Mouse (Mus musculus) layer of hippocampus, adult 2 months (tissue): ENCODE measurements around the gene Kdelr1. TPM values are rescaled to one million over a fixed set of nuclear protein-coding genes. Genes with fewer than 3 reads are reported as not detected.

Experiments used
- DNase-seq, 2 experiments: peaks; one replicate each; pipeline ENCODE4 v3.0.0; 2022; ENCODE audit warnings: low spot score in 2 of 2
- H3K27ac ChIP-seq: fragments of 200-600 bp; 2 replicates; pipeline ENCODE4 v1.8.1; 2022
- H3K4me3 ChIP-seq: fragments of 200-600 bp; 2 replicates; pipeline ENCODE4 v1.8.1; 2022; ENCODE audit warnings: mild to moderate bottlenecking
- CTCF ChIP-seq: fragments of 200-600 bp; conservative IDR thresholded peaks from 2 replicates; pipeline ENCODE4 v1.8.1; 2022; ENCODE audit warnings: antibody characterized with exemption, mild to moderate bottlenecking, moderate library complexity
- total RNA-seq, 2 experiments: library from RNA; stranded (reverse); gene quantifications; 2 replicates each; pipeline ENCODE4 v1.2.3; 2021

Kdelr1 gene
- total RNA-seq, 2 experiments from 2014 or later = 78.4 to 81.4 TPM

- Histone ChIP-seq H3K27ac (no peak overlapping the region), H3K4me3 (no peak overlapping the region)
- TF ChIP-seq CTCF = no peak
- DNase-seq = no peak
Measured at GRCm38 (mm10) chr7:45914067-45914466, 41.5 kb downstream of the Kdelr1 start.

- DNase-seq = no peak
- H3K27ac ChIP-seq = no peak overlapping the region
- TF ChIP-seq CTCF = no peak
- H3K4me3 ChIP-seq = no peak overlapping the region
Measured at GRCm38 (mm10) chr7:45915011-45915410, 42.4 kb downstream of the Kdelr1 start.

- TF ChIP-seq CTCF = no peak; the same call in 1 of the 2 replicates
Measured at GRCm38 (mm10) chr7:45916056-45917003, 43.8 kb downstream of the Kdelr1 start.

GRCm38 (mm10) chr7:45917004-45917704, 44.6 kb downstream of the Kdelr1 start:
- peak overlapping the region; percentile 94 for H3K27ac ChIP-seq
- peak overlapping the region; percentile 53 for H3K4me3 ChIP-seq
- TF ChIP-seq CTCF = no peak
- no peak for DNase-seq

More at GRCm38 (mm10) chr7:45916056-45917003, 43.8 kb downstream of the Kdelr1 start:
- H3K27ac ChIP-seq = peak overlapping the region; percentile 94
- peak overlapping the region; percentile 53 for H3K4me3 ChIP-seq
- peak; percentile 69 to 85 for DNase-seq

GRCm38 (mm10) chr7:45917926-45918325, 45.4 kb downstream of the Kdelr1 start:
- DNase-seq = no peak
- no peak for TF ChIP-seq CTCF
- H3K4me3 ChIP-seq = no peak overlapping the region
- H3K27ac ChIP-seq = peak overlapping the region; percentile 94; the same call in 1 of the 2 replicates

- H3K4me3 ChIP-seq = no peak overlapping the region
- no peak overlapping the region for H3K27ac ChIP-seq
- TF ChIP-seq CTCF = peak; percentile 68
- no peak for DNase-seq
Measured at GRCm38 (mm10) chr7:45919083-45919671, 46.6 kb downstream of the Kdelr1 start.

DNA sequence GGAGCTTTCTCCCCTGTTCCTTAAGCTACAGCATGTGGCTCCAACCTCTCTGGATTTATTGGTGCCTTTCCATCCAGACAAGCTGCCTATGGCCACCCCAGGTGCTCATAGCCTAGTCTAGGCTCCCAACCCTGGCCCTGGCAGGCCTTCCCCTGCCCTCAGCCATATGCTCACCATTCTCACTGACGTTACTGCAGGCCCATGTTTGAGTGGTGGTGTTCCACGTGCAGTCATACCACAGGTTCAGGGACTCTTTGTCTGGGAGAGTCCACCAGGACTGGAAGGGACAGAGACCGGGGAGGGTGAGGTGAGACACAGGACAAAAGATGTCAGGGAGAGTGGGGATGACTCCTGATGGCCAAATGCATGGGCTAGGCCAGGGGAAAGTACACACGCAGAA, 47.2 kb downstream of the Kdelr1 start:
- Histone ChIP-seq H3K27ac (no peak overlapping the region), H3K4me3 (no peak overlapping the region)
- no peak for DNase-seq
- TF ChIP-seq CTCF = no peak

- Histone ChIP-seq H3K27ac (peak overlapping the region; percentile 28; the same call in 1 of the 2 replicates), H3K4me3 (peak overlapping the region; percentile 5; the same call in 1 of the 2 replicates)
- no peak for DNase-seq
- TF ChIP-seq CTCF = no peak
Measured at GRCm38 (mm10) chr7:45920583-45921241, 48.1 kb downstream of the Kdelr1 start.

GRCm38 (mm10) chr7:45921242-45921621, 48.7 kb downstream of the Kdelr1 start, which contains the start of gene Emp3:
TSS of gene Emp3 (minus strand) at chr7:45921404.
- Histone ChIP-seq H3K4me3 (peak within 1 kb of the TSS; percentile 5; the same call in 1 of the 2 replicates), H3K27ac (peak within 1 kb of the TSS; percentile 94; the same call in 1 of the 2 replicates)
- TF ChIP-seq CTCF = no peak
- no peak for DNase-seq

DNA sequence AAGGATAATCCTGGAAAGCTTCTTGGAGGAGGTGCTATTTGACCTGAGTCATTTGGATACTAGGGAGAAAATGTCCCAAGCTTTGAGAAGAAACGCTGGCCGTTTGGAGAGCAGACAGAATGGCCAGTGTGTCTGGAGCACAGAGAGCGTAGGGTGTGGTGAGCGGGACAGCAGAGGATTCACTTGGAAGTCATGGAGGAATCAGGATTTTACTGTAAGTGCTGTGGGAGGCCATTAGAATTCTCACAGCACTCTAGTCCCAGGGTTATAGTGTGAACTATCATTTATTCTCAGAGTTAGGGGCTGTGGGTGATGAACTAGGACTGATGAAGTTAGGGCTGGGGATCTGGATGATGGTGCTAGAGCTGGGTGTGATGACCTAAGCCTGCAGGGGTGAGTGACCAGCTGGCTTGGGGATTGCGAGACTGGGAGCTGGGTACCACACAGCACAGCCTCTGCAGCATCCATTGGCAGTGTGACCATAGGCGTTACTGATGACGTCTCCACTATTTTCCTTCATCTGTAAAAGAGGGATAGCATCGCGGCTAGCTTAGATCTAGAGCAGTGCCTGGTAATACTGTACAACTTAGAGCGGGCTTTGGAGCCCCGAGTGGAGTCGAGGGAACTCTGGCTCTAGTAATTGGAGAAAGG, 49.5 kb downstream of the Kdelr1 start:
- TF ChIP-seq CTCF = no peak
- no peak for DNase-seq
- peak overlapping the region; percentile 94 for H3K27ac ChIP-seq
- H3K4me3 ChIP-seq = no peak overlapping the region

DNA sequence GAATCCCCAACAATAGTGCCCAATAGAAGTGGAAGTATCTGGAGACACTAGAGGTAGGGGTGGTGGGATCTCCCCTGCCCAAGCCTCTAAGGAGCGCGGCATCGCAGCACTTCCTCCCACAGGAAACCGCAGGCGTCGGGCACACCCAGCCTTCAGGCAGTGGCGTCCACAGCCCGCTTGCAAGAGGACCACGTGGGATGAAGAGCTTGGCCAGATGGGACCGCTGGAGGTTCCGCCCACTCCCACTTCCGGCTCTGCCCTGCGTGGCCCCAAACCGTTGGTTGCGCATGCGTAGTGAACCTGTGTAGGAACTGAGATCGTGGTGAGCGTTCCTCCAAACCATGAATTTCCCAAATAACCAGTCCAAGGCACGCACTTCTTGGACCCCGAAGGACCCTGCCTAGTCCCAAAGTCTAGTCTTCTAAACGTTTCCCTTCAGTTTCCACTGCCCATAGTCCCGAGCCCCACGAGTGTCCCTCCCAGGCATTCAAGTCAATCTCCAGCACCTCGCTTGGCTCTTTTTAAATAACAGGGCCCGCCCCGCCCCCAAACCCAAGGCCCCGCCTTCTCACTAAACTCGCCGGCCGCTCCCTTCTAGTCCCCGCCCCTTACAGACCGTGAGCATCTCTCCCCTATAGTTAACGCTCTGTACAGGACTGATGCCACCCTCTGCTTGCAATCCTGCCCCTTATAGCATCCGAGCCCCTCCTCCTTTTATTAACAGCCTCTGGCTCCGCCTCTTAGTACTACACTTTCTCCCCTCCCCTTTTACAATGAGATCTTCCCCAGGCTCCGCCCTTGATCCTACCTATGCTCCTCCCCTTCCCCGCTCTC, 50.6 kb downstream of the Kdelr1 start:
- H3K27ac ChIP-seq = peak overlapping the region; percentile 94
- TF ChIP-seq CTCF = no peak
- DNase-seq = peak; percentile 92 to 94

More for the DNA sequence above, 50.6 kb downstream of the Kdelr1 start:
- peak overlapping the region; percentile 65 for H3K4me3 ChIP-seq
